22 mouse cellular contexts compared by ENCODE assay signal in genomic region chr10:21833757-21834156, GRCm38 (mm10). TPM values are rescaled to one million over a fixed set of nuclear protein-coding genes. Genes with fewer than 3 reads are reported as not detected.
A peak's percentile ranks its signal among the peaks of the same experiment; 100 is the strongest.
DNase-seq lines count a peak whose midpoint lies in the region; TF ChIP-seq lines count a peak whose summit lies in the region.
"Had no signal": no experiment of that assay in that cellular context is flagged by ENCODE, and none has a peak within 500 bp of the region (broad histone marks: within the 10 kb centered on the region; RNA-seq: fewer than 3 reads in every experiment).

No protein-coding gene starts in this region.

- intact Hi-C loops in left cerebral cortex, postnatal 25 days (cut with DNase I), result no loop called here

- no peaks in the 10 kb centered on the region for H3K36me3 ChIP-seq in myocyte (ENCODE audit: control insufficient read depth, insufficient read depth)
- no peaks in the 10 kb centered on the region for H3K36me3 ChIP-seq in limb, embryonic 10.5 days
- H3K36me3 ChIP-seq: embryonic facial prominence, embryonic 13.5 days; forebrain, embryonic 12.5 days; hindbrain, embryonic 12.5 days; intestine, embryonic 15.5 days had no signal

- TF ChIP-seq POLR2A in embryonic fibroblast, embryonic 13.5 days (IDR thresholded peaks at IDR 0.05; ENCODE audit: low read depth, low read length), result no peak
- TF ChIP-seq POLR2A in myocyte (IDR thresholded peaks at IDR 0.05; ENCODE audit: insufficient read length, low read depth), result no peak

- peak overlapping the region; percentile 96; the same call in 1 of the 2 replicates for H3K27ac ChIP-seq in embryonic fibroblast, embryonic 13.5 days (ENCODE audit: insufficient read depth, low read length)
- H3K27ac ChIP-seq in limb, embryonic 10.5 days, result no peak overlapping the region
- H3K27ac ChIP-seq: forebrain, embryonic 12.5 days; hindbrain, embryonic 12.5 days; intestine, embryonic 15.5 days had no signal

- no peak overlapping the region for H3ac ChIP-seq in myocyte (ENCODE audit: control insufficient read depth, insufficient read length)

- no peak for TF ChIP-seq CTCF in embryonic fibroblast, embryonic 13.5 days (IDR thresholded peaks at IDR 0.05; ENCODE audit: borderline replicate concordance, insufficient read depth, low read length)

- DNase-seq in 3T3-L1 (ENCODE audit: low read depth, low spot score), result peak; percentile 96
- DNase-seq in Muller cell, postnatal 12 days (ENCODE audit: inconsistent ontology term), result peak; percentile 74
- no peak for DNase-seq in left cerebral cortex, postnatal 25 days (ENCODE audit: low spot score in 2 of 2)
- no peak for DNase-seq in thymus, postnatal 25 days
- no peak for DNase-seq in limb, embryonic 10.5 days (ENCODE audit: low spot score)
- DNase-seq: adrenal gland, adult 2 months; adrenal gland, postnatal 14 days; B cell, adult 2 months; cerebellum, adult 11 months; cerebellum, adult 2 months; cerebellum, adult 9-11 months; cerebellum, postnatal 25 days; gastrocnemius, postnatal 10 days; gastrocnemius, postnatal 36 days; kidney, adult 11 months had no signal

- peak overlapping the region; percentile 47 for H3K4me2 ChIP-seq in myocyte (ENCODE audit: low read depth)
- H3K4me2 ChIP-seq: embryonic facial prominence, embryonic 13.5 days; forebrain, embryonic 12.5 days; heart, embryonic 11.5 days; hindbrain, embryonic 12.5 days; intestine, embryonic 15.5 days had no signal

- no peaks in the 10 kb centered on the region for H3K27me3 ChIP-seq in myocyte (ENCODE audit: control insufficient read depth, insufficient read depth, insufficient read length)
- H3K27me3 ChIP-seq in limb, embryonic 10.5 days (ENCODE audit: low read depth, poor library complexity, severe bottlenecking), result no peaks in the 10 kb centered on the region
- H3K27me3 ChIP-seq: embryonic facial prominence, embryonic 13.5 days; forebrain, embryonic 12.5 days; hindbrain, embryonic 12.5 days; intestine, embryonic 15.5 days had no signal

- no peaks in the 10 kb centered on the region for H3K9me3 ChIP-seq in limb, embryonic 10.5 days (replicated peaks)
- H3K9me3 ChIP-seq: embryonic facial prominence, embryonic 13.5 days; forebrain, embryonic 12.5 days; hindbrain, embryonic 12.5 days; intestine, embryonic 15.5 days had no signal

- peaks cover 15% of the 10 kb centered on the region for H3K4me1 ChIP-seq in embryonic fibroblast, embryonic 13.5 days (ENCODE audit: control insufficient read depth, insufficient read depth, low read length)
- peaks cover 17% of the 10 kb centered on the region for H3K4me1 ChIP-seq in limb, embryonic 10.5 days

- H3K4me3 ChIP-seq in embryonic fibroblast, embryonic 13.5 days (ENCODE audit: insufficient read depth, low read length), result no peak overlapping the region
- H3K4me3 ChIP-seq in myocyte, result no peak overlapping the region
- no peak overlapping the region for H3K4me3 ChIP-seq in limb, embryonic 10.5 days
- H3K4me3 ChIP-seq: embryonic facial prominence, embryonic 13.5 days; forebrain, embryonic 12.5 days; hindbrain, embryonic 12.5 days; intestine, embryonic 15.5 days had no signal

- no peaks in the 10 kb centered on the region for H3K79me2 ChIP-seq in myocyte (ENCODE audit: control insufficient read depth, insufficient read depth)

- 91% methylated on average over 3 of the region's 3 CpGs for WGBS in limb, embryonic 10.5 days

TF ChIP-seq in myocyte, 11 proteins besides CTCF, POLR2A, EP300 and RAD21:
- TF ChIP-seq CEBPB (IDR thresholded peaks at IDR 0.05; ENCODE audit: insufficient read depth, poor library complexity, severe bottlenecking) (peak; percentile 84), MYOG (IDR thresholded peaks at IDR 0.05; ENCODE audit: control insufficient read depth in 1 of 3, insufficient read depth in 1 of 3, insufficient read length in 2 of 3, low read depth in 2 of 3) (no peak)

RNA-seq across cellular contexts. Expression of gene Sgk1, which starts 48.2 kb away (rescaled TPM):
- 122 and 205 TPM in 2 replicates for polyA plus RNA-seq in embryonic fibroblast, embryonic 13.5 days (2011; ENCODE audit: insufficient read length, low read depth, missing spikeins)
- 10.3 TPM for polyA plus RNA-seq in myocyte (2012; fragmentation: generic; extraction: Trizol)
- 10 to 100 TPM; 69.3 to 73.0 TPM for total RNA-seq in left cerebral cortex, postnatal 25 days (2021)
- 8.6 and 13.0 TPM in 2 replicates for polyA plus RNA-seq in limb, embryonic 10.5 days (2016; fragmentation: Nextera tagmentation; extraction: Ambion mirVana)

Comparison
In these comparisons a context has a peak if more than half of its experiments do, and no peak if none do; other contexts are left out.
1. DNase-seq: peak in 3T3-L1 (single experiment) and Muller cell, postnatal 12 days (single experiment); none in left cerebral cortex, postnatal 25 days (0 of 2), thymus, postnatal 25 days (single experiment) and limb, embryonic 10.5 days (single experiment).